Mouse (Mus musculus) urinary bladder, postnatal 0 days (tissue): ENCODE data around the gene Asb14. TPM values are rescaled to one million over a fixed set of nuclear protein-coding genes. Genes with fewer than 3 reads are reported as not detected.

ENCODE experiments used
- polyA plus RNA-seq: library from polyadenylated mRNA; unstranded; fragments of >200 nt; fragmentation: Nextera tagmentation; extraction: Ambion mirVana; gene quantifications from 2 replicates; pipeline ENCODE4 v1.2.1, GENCODE M21; 2015

Gene Asb14
- 0.07 TPM in 1 of 2 replicates, not detected in the other for polyA plus RNA-seq

DNA sequence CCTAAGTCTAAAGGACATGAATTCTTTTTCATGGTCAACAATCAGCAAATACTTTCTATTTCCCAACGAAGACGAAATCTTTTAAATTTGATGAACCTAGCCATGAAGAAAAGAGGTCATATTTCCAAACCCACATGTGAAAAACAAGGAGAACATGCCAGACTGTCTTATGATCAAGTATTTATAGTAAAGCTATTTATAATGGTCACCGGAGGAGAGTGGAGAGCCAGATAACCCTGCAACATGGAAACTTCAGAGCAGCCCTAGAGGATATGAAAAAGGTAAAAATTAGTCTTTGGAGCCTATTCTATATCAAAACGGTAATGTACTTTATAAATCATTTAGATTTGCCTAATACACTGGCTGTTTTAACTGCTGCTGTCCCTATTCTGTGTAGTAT is at the start of gene Asb14:
TSS of gene Asb14 (plus strand) at position 166 of the 400 bp plus-strand sequence.

Other genes starting within 250 kb of the Asb14 start
- 5.0 and 5.5 TPM in 2 replicates for gene Pde12, start 224.7 kb upstream of the Asb14 start, polyA plus RNA-seq
- gene Dnah12, start 201.3 kb upstream of the Asb14 start, polyA plus RNA-seq = 0.02 TPM in 1 of 2 replicates, not detected in the other
- gene Appl1, start 76.7 kb downstream of the Asb14 start, polyA plus RNA-seq = 26.8 and 36.0 TPM in 2 replicates
- gene Hesx1, start 99.9 kb downstream of the Asb14 start, polyA plus RNA-seq = 0.13 TPM in 1 of 2 replicates, not detected in the other
- gene Il17rd, start 144.4 kb downstream of the Asb14 start, polyA plus RNA-seq = 2.4 and 2.9 TPM in 2 replicates
- gene Arhgef3, start 220.3 kb downstream of the Asb14 start, polyA plus RNA-seq = 9.8 and 12.0 TPM in 2 replicates